ENCODE assay signal across 8 mouse cellular contexts in the genomic region with DNA sequence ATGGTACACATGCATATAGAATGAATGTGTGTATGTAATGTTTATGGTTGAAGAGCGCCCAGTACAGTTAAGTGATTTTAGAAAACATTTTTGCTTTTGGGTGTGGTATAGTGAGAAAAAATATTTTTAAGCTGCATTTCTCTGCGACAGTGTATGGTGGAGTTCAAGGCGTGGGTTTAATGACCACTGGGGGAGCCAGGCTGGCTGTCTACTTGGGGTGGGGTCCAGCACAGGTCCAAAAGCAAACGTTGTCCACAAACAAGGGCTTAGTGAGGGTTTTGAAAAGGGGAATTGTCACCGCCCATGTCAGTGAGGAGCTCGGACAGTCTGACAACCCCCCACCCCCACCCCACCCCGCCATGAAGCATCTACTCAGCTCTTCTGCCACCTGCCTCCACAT. TPM values are rescaled to one million over a fixed set of nuclear protein-coding genes. Genes with fewer than 3 reads are reported as not detected.
DNase-seq lines count a peak whose midpoint lies in the region; ATAC-seq and TF ChIP-seq lines count a peak whose summit lies in the region.

No protein-coding gene starts in this region.

- peak overlapping the region; percentile 41 for H3K4me3 ChIP-seq in left cerebral cortex, adult 2 months
- peak overlapping the region; percentile 27 for H3K4me3 ChIP-seq in forebrain, embryonic 14.5 days (ENCODE audit: low read depth, low read length)
- peak overlapping the region; percentile 33 for H3K4me3 ChIP-seq in intestine, postnatal 0 days (ENCODE audit: low read depth, low read length)
- H3K4me3 ChIP-seq in midbrain, embryonic 13.5 days (replicated peaks) = peak overlapping the region; percentile 35

- DNase-seq in left cerebral cortex, adult 2 months (ENCODE audit: extremely low spot score in 1 of 2, low spot score in 2 of 2) = no peak
- DNase-seq in left cerebral cortex, adult 11 months (ENCODE audit: low spot score) = no peak
- peak; percentile 76 for DNase-seq in cerebellum, adult 11-12 months
- no peak for DNase-seq in forebrain, embryonic 14.5 days (ENCODE audit: low spot score)
- DNase-seq in urinary bladder, postnatal 4 days (ENCODE audit: low spot score in 2 of 2) = no peak
- DNase-seq in thymus, adult 18-20 months = no peak

- no peak; the same call in 1 of the 2 replicates for ATAC-seq in forebrain, embryonic 14.5 days
- no peak for ATAC-seq in intestine, postnatal 0 days
- peak; percentile 43 for ATAC-seq in midbrain, embryonic 13.5 days

- 0% methylated on average over 7 of the region's 7 CpGs for WGBS in forebrain, embryonic 14.5 days
- 1% methylated on average over 7 of the region's 7 CpGs for WGBS in intestine, postnatal 0 days
- WGBS in midbrain, embryonic 13.5 days = under 1% methylated on average over 7 of the region's 7 CpGs

- no peaks in the 10 kb centered on the region for H3K36me3 ChIP-seq in forebrain, embryonic 14.5 days (ENCODE audit: control insufficient read depth, insufficient read depth, low read length)
- no peaks in the 10 kb centered on the region for H3K36me3 ChIP-seq in intestine, postnatal 0 days (ENCODE audit: control insufficient read depth, insufficient read depth)
- H3K36me3 ChIP-seq in midbrain, embryonic 13.5 days = no peaks in the 10 kb centered on the region

- peak overlapping the region; percentile 62 for H3K9ac ChIP-seq in forebrain, embryonic 14.5 days (ENCODE audit: low read length)
- peak overlapping the region; percentile 59 for H3K9ac ChIP-seq in intestine, postnatal 0 days (ENCODE audit: low read depth, low read length)
- H3K9ac ChIP-seq in midbrain, embryonic 13.5 days (replicated peaks) = peak overlapping the region; percentile 60

- H3K27ac ChIP-seq in left cerebral cortex, adult 2 months = peak overlapping the region; percentile 99
- H3K27ac ChIP-seq in forebrain, embryonic 14.5 days (ENCODE audit: low read depth, low read length) = peak overlapping the region; percentile 98
- peak overlapping the region; percentile 99 for H3K27ac ChIP-seq in intestine, postnatal 0 days (ENCODE audit: low read depth, low read length)
- peak overlapping the region; percentile 98 for H3K27ac ChIP-seq in midbrain, embryonic 13.5 days

- peak; percentile 7 for TF ChIP-seq CTCF in left cerebral cortex, adult 2 months (IDR thresholded peaks at IDR 0.05)
- TF ChIP-seq CTCF in intestine, postnatal 0 days (IDR thresholded peaks at IDR 0.05; ENCODE audit: low read depth) = peak; percentile 28; the same call in 1 of the 2 replicates

- H3K4me1 ChIP-seq in forebrain, embryonic 14.5 days (ENCODE audit: control insufficient read depth, insufficient read depth, low read length) = peaks cover 69% of the 10 kb centered on the region
- H3K4me1 ChIP-seq in intestine, postnatal 0 days (replicated peaks; ENCODE audit: control insufficient read depth, insufficient read depth, low read length) = peaks cover 30% of the 10 kb centered on the region
- H3K4me1 ChIP-seq in midbrain, embryonic 13.5 days (replicated peaks) = peaks cover 83% of the 10 kb centered on the region

- peak overlapping the region; percentile 77 for H3K4me2 ChIP-seq in forebrain, embryonic 14.5 days (ENCODE audit: low read length)
- H3K4me2 ChIP-seq in intestine, postnatal 0 days (replicated peaks; ENCODE audit: low read depth) = peak overlapping the region; percentile 68
- peak overlapping the region; percentile 65 for H3K4me2 ChIP-seq in midbrain, embryonic 13.5 days (replicated peaks)

- intact Hi-C loops in left cerebral cortex, adult 2 months (cut with DNase I) = loop anchor here (1.0 kb wide), 2 partner anchors 24 to 43 kb away; no protein-coding TSS in a partner anchor

- H3K27me3 ChIP-seq in forebrain, embryonic 14.5 days (replicated peaks; ENCODE audit: control insufficient read depth, insufficient read depth, low read length) = no peaks in the 10 kb centered on the region
- no peaks in the 10 kb centered on the region for H3K27me3 ChIP-seq in intestine, postnatal 0 days (replicated peaks; ENCODE audit: control insufficient read depth, insufficient read depth, low read length)
- no peaks in the 10 kb centered on the region for H3K27me3 ChIP-seq in midbrain, embryonic 13.5 days

- no peaks in the 10 kb centered on the region for H3K9me3 ChIP-seq in forebrain, embryonic 14.5 days (replicated peaks; ENCODE audit: control insufficient read depth, low read length)
- no peaks in the 10 kb centered on the region for H3K9me3 ChIP-seq in intestine, postnatal 0 days (ENCODE audit: control insufficient read depth)
- no peaks in the 10 kb centered on the region for H3K9me3 ChIP-seq in midbrain, embryonic 13.5 days

RNA-seq across cellular contexts. Expression of a gene that starts 28.9 kb away (rescaled TPM):
- total RNA-seq in left cerebral cortex, adult 2 months (2021) = 10 to 100 TPM; 10.1 to 13.4 TPM
- 13.1 and 16.0 TPM in 2 replicates for polyA plus RNA-seq in forebrain, embryonic 14.5 days (2014; fragmentation: Nextera tagmentation; extraction: Ambion mirVana)
- polyA plus RNA-seq in intestine, postnatal 0 days (2015; fragmentation: Nextera tagmentation; extraction: Ambion mirVana) = 21.7 and 24.0 TPM in 2 replicates
- polyA plus RNA-seq in midbrain, embryonic 13.5 days (2015; fragmentation: Nextera tagmentation; extraction: Ambion mirVana) = 16.8 and 19.0 TPM in 2 replicates

RNA-seq across cellular contexts. Expression of a gene that starts 31.5 kb away (rescaled TPM):
- 1 to 10 TPM; 2.5 to 2.7 TPM for total RNA-seq in left cerebral cortex, adult 2 months (2021)
- 1.7 TPM in 2 replicates for polyA plus RNA-seq in forebrain, embryonic 14.5 days (2014; fragmentation: Nextera tagmentation; extraction: Ambion mirVana)
- 3.8 and 4.0 TPM in 2 replicates for polyA plus RNA-seq in intestine, postnatal 0 days (2015; fragmentation: Nextera tagmentation; extraction: Ambion mirVana)
- 1.4 and 2.0 TPM in 2 replicates for polyA plus RNA-seq in midbrain, embryonic 13.5 days (2015; fragmentation: Nextera tagmentation; extraction: Ambion mirVana)

RNA-seq across cellular contexts. Expression of a gene that starts 47.8 kb away (rescaled TPM):
- 1 to 10 TPM; 4.3 to 4.7 TPM for total RNA-seq in left cerebral cortex, adult 2 months (2021)
- polyA plus RNA-seq in forebrain, embryonic 14.5 days (2014; fragmentation: Nextera tagmentation; extraction: Ambion mirVana) = 7.0 and 7.1 TPM in 2 replicates
- 1.0 and 1.2 TPM in 2 replicates for polyA plus RNA-seq in intestine, postnatal 0 days (2015; fragmentation: Nextera tagmentation; extraction: Ambion mirVana)
- polyA plus RNA-seq in midbrain, embryonic 13.5 days (2015; fragmentation: Nextera tagmentation; extraction: Ambion mirVana) = 16.4 and 16.9 TPM in 2 replicates
